Mouse (Mus musculus): ENCODE results near the gene Gpi1. TPM values are rescaled to one million over a fixed set of nuclear protein-coding genes. Genes with fewer than 3 reads are reported as not detected.
A peak's percentile ranks its signal among the peaks of the same experiment; 100 is the strongest.
"Not testable (repeated sequence)": the region's sequence is repeated elsewhere in the genome, so short reads cannot be mapped to it uniquely, and the experiment has no call there.

The Gpi1 gene
- polyA plus RNA-seq, 1 experiment from 2014 or later = 694 TPM

- H3K9ac ChIP-seq (ENCODE audit: low read length) = no peak overlapping the region
- H3K4me2 ChIP-seq (ENCODE audit: low read depth, low read length) = no peak overlapping the region
- H3K4me1 ChIP-seq (ENCODE audit: control insufficient read depth, insufficient read depth, low read length) = no peaks in the 10 kb centered on the region
- WGBS = 88% methylated on average over 6 of the region's 6 CpGs
- H3K9me3 ChIP-seq (replicated peaks; ENCODE audit: control insufficient read depth, low read length) = no peaks in the 10 kb centered on the region
- H3K4me3 ChIP-seq (ENCODE audit: low read length) = no peak overlapping the region
- H3K27me3 ChIP-seq (ENCODE audit: control insufficient read depth, insufficient read depth, low read length) = no peaks in the 10 kb centered on the region
- no peak overlapping the region for H3K27ac ChIP-seq (ENCODE audit: low read length)
- no peak for ATAC-seq (replicated peaks; ENCODE audit: extremely low read depth, insufficient read depth, low FRiP score)
- peaks cover 96% of the 10 kb centered on the region for H3K36me3 ChIP-seq (ENCODE audit: control insufficient read depth, insufficient read depth)
Observed at GRCm38 (mm10) chr7:34206331-34206730, 23.8 kb downstream of the Gpi1 start.

- H3K36me3 ChIP-seq (ENCODE audit: control insufficient read depth, insufficient read depth) = peaks cover 66% of the 10 kb centered on the region
- ATAC-seq (replicated peaks; ENCODE audit: extremely low read depth, insufficient read depth, low FRiP score); H3K4me2 ChIP-seq (ENCODE audit: low read depth, low read length); H3K9ac ChIP-seq (ENCODE audit: low read length); H3K27me3 ChIP-seq (ENCODE audit: control insufficient read depth, insufficient read depth, low read length); H3K4me1 ChIP-seq (ENCODE audit: control insufficient read depth, insufficient read depth, low read length); H3K4me3 ChIP-seq (ENCODE audit: low read length); H3K27ac ChIP-seq (ENCODE audit: low read length); H3K9me3 ChIP-seq (replicated peaks; ENCODE audit: control insufficient read depth, low read length): not testable (repeated sequence)
- WGBS = 95% methylated on average over 9 of the region's 10 CpGs
Observed at GRCm38 (mm10) chr7:34202147-34202546, 28.0 kb downstream of the Gpi1 start.

- Histone ChIP-seq H3K4me2 (ENCODE audit: low read depth, low read length) (no peak overlapping the region), H3K9ac (ENCODE audit: low read length) (no peak overlapping the region), H3K4me3 (ENCODE audit: low read length) (no peak overlapping the region), H3K27me3 (ENCODE audit: control insufficient read depth, insufficient read depth, low read length) (no peaks in the 10 kb centered on the region), H3K27ac (ENCODE audit: low read length) (no peak overlapping the region), H3K4me1 (ENCODE audit: control insufficient read depth, insufficient read depth, low read length) (peaks cover 4% of the 10 kb centered on the region), H3K36me3 (ENCODE audit: control insufficient read depth, insufficient read depth) (peaks cover 54% of the 10 kb centered on the region), H3K9me3 (replicated peaks; ENCODE audit: control insufficient read depth, low read length) (no peaks in the 10 kb centered on the region)
- WGBS = 98% methylated on average over 2 of the region's 2 CpGs
- no peak for ATAC-seq (replicated peaks; ENCODE audit: extremely low read depth, insufficient read depth, low FRiP score)
Observed at GRCm38 (mm10) chr7:34200829-34201228, 29.3 kb downstream of the Gpi1 start.

GRCm38 (mm10) chr7:34198346-34198745 is 31.8 kb downstream of the Gpi1 start:
- ATAC-seq (replicated peaks; ENCODE audit: extremely low read depth, insufficient read depth, low FRiP score) = no peak
- Histone ChIP-seq H3K9ac (ENCODE audit: low read length) (no peak overlapping the region), H3K4me2 (ENCODE audit: low read depth, low read length) (no peak overlapping the region), H3K9me3 (replicated peaks; ENCODE audit: control insufficient read depth, low read length) (no peaks in the 10 kb centered on the region), H3K27me3 (ENCODE audit: control insufficient read depth, insufficient read depth, low read length) (no peaks in the 10 kb centered on the region), H3K4me1 (ENCODE audit: control insufficient read depth, insufficient read depth, low read length) (peaks cover 9% of the 10 kb centered on the region), H3K4me3 (ENCODE audit: low read length) (no peak overlapping the region), H3K36me3 (ENCODE audit: control insufficient read depth, insufficient read depth) (peaks cover 29% of the 10 kb centered on the region), H3K27ac (ENCODE audit: low read length) (no peak overlapping the region)
- WGBS = 53% methylated on average over 3 of the region's 3 CpGs

- Histone ChIP-seq H3K4me1 (ENCODE audit: control insufficient read depth, insufficient read depth, low read length) (peaks cover 9% of the 10 kb centered on the region), H3K9me3 (replicated peaks; ENCODE audit: control insufficient read depth, low read length) (no peaks in the 10 kb centered on the region), H3K4me3 (ENCODE audit: low read length) (peak within 1 kb of the TSS; percentile 70), H3K9ac (ENCODE audit: low read length) (peak within 1 kb of the TSS; percentile 87), H3K4me2 (ENCODE audit: low read depth, low read length) (peak within 1 kb of the TSS; percentile 89), H3K27me3 (ENCODE audit: control insufficient read depth, insufficient read depth, low read length) (no peaks in the 10 kb centered on the region), H3K36me3 (ENCODE audit: control insufficient read depth, insufficient read depth) (peaks cover 21% of the 10 kb centered on the region), H3K27ac (ENCODE audit: low read length) (peak within 1 kb of the TSS; percentile 49)
- peak; percentile 93 for ATAC-seq (replicated peaks; ENCODE audit: extremely low read depth, insufficient read depth, low FRiP score)
- 2% methylated on average over 70 of the region's 70 CpGs for WGBS
Observed at GRCm38 (mm10) chr7:34196132-34197128, 33.7 kb downstream of the Gpi1 start, which contains the start of gene Pdcd2l. Gene Pdcd2l (minus strand): TSS chr7:34196661.

- no peaks in the 10 kb centered on the region for H3K27me3 ChIP-seq (ENCODE audit: control insufficient read depth, insufficient read depth, low read length)
- WGBS = 40% methylated on average over 3 of the region's 3 CpGs
- no peaks in the 10 kb centered on the region for H3K9me3 ChIP-seq (replicated peaks; ENCODE audit: control insufficient read depth, low read length)
- H3K4me1 ChIP-seq (ENCODE audit: control insufficient read depth, insufficient read depth, low read length) = peaks cover 6% of the 10 kb centered on the region
- no peak for ATAC-seq (replicated peaks; ENCODE audit: extremely low read depth, insufficient read depth, low FRiP score)
- H3K36me3 ChIP-seq (ENCODE audit: control insufficient read depth, insufficient read depth) = peaks cover 13% of the 10 kb centered on the region
- no peak overlapping the region; the same call in 1 of the 2 replicates for H3K27ac ChIP-seq (ENCODE audit: low read length)
- peak overlapping the region; percentile 70 for H3K4me3 ChIP-seq (ENCODE audit: low read length)
- H3K4me2 ChIP-seq (ENCODE audit: low read depth, low read length) = peak overlapping the region; percentile 89
- H3K9ac ChIP-seq (ENCODE audit: low read length) = peak overlapping the region; percentile 87
Observed at GRCm38 (mm10) chr7:34195632-34196031, 34.5 kb downstream of the Gpi1 start.

- Histone ChIP-seq H3K27ac (ENCODE audit: low read length) (no peak overlapping the region), H3K36me3 (ENCODE audit: control insufficient read depth, insufficient read depth) (peaks cover 28% of the 10 kb centered on the region), H3K27me3 (ENCODE audit: control insufficient read depth, insufficient read depth, low read length) (no peaks in the 10 kb centered on the region), H3K9me3 (replicated peaks; ENCODE audit: control insufficient read depth, low read length) (no peaks in the 10 kb centered on the region), H3K4me3 (ENCODE audit: low read length) (no peak overlapping the region), H3K9ac (ENCODE audit: low read length) (no peak overlapping the region), H3K4me1 (ENCODE audit: control insufficient read depth, insufficient read depth, low read length) (peaks cover 6% of the 10 kb centered on the region), H3K4me2 (ENCODE audit: low read depth, low read length) (no peak overlapping the region)
- WGBS = 86% methylated on average over 6 of the region's 6 CpGs
- no peak for ATAC-seq (replicated peaks; ENCODE audit: extremely low read depth, insufficient read depth, low FRiP score)
Observed at GRCm38 (mm10) chr7:34192825-34193224, 37.3 kb downstream of the Gpi1 start.

GRCm38 (mm10) chr7:34189376-34189989 is 40.7 kb downstream of the Gpi1 start:
- WGBS = 81% methylated on average over 12 of the region's 12 CpGs
- no peak overlapping the region for H3K4me3 ChIP-seq (ENCODE audit: low read length)
- no peak overlapping the region for H3K4me2 ChIP-seq (ENCODE audit: low read depth, low read length)
- no peaks in the 10 kb centered on the region for H3K9me3 ChIP-seq (replicated peaks; ENCODE audit: control insufficient read depth, low read length)
- no peak overlapping the region for H3K9ac ChIP-seq (ENCODE audit: low read length)
- H3K27ac ChIP-seq (ENCODE audit: low read length) = no peak overlapping the region
- H3K36me3 ChIP-seq (ENCODE audit: control insufficient read depth, insufficient read depth) = peaks cover 53% of the 10 kb centered on the region
- no peaks in the 10 kb centered on the region for H3K27me3 ChIP-seq (ENCODE audit: control insufficient read depth, insufficient read depth, low read length)
- no peaks in the 10 kb centered on the region for H3K4me1 ChIP-seq (ENCODE audit: control insufficient read depth, insufficient read depth, low read length)
- ATAC-seq (replicated peaks; ENCODE audit: extremely low read depth, insufficient read depth, low FRiP score) = no peak

- no peak overlapping the region for H3K4me2 ChIP-seq (ENCODE audit: low read depth, low read length)
- H3K36me3 ChIP-seq (ENCODE audit: control insufficient read depth, insufficient read depth) = peaks cover 38% of the 10 kb centered on the region
- no peaks in the 10 kb centered on the region for H3K9me3 ChIP-seq (replicated peaks; ENCODE audit: control insufficient read depth, low read length)
- no peaks in the 10 kb centered on the region for H3K27me3 ChIP-seq (ENCODE audit: control insufficient read depth, insufficient read depth, low read length)
- H3K4me1 ChIP-seq (ENCODE audit: control insufficient read depth, insufficient read depth, low read length) = no peaks in the 10 kb centered on the region
- H3K27ac ChIP-seq (ENCODE audit: low read length) = no peak overlapping the region
- 76% methylated on average over 3 of the region's 3 CpGs for WGBS
- no peak overlapping the region for H3K4me3 ChIP-seq (ENCODE audit: low read length)
- H3K9ac ChIP-seq (ENCODE audit: low read length) = no peak overlapping the region
- no peak for ATAC-seq (replicated peaks; ENCODE audit: extremely low read depth, insufficient read depth, low FRiP score)
Observed at GRCm38 (mm10) chr7:34183794-34184193, 46.3 kb downstream of the Gpi1 start.

Data from heart, embryonic 16.5 days (tissue).